Mouse (Mus musculus): ENCODE measurements around the gene 2410015M20Rik.

GRCm38 (mm10) chr17:56626754-56627470 lies 17.3 kb upstream of the 2410015M20Rik start, which contains the start of gene Lonp1:
- TF ChIP-seq CTCF (IDR thresholded peaks at IDR 0.05; ENCODE audit: low read depth) (no peak; the same call in 1 of the 2 replicates), EP300 (IDR thresholded peaks at IDR 0.05; ENCODE audit: low read depth) (no peak)
